Mouse (Mus musculus) spleen, postnatal 14 days (tissue): ENCODE measurements around the gene Dnajc11.

ENCODE experiments used
- DNase-seq, 2 experiments: peaks; one replicate each; pipeline ENCODE4 v3.0.0; 2021 to 2022; ENCODE audit warnings: low spot score in 2 of 2

The Dnajc11 gene

GRCm38 (mm10) chr4:152009076-152010051 is 75.9 kb downstream of the Dnajc11 start:
- DNase-seq = peak in 1 of 2 experiments; percentile 40

- no peak for DNase-seq
Observed at GRCm38 (mm10) chr4:152010091-152010706, 76.7 kb downstream of the Dnajc11 start.

GRCm38 (mm10) chr4:152010707-152011134 is 77.2 kb downstream of the Dnajc11 start:
- no peak for DNase-seq

- no peak for DNase-seq
Observed at GRCm38 (mm10) chr4:152011171-152011760, 77.8 kb downstream of the Dnajc11 start.

GRCm38 (mm10) chr4:152012109-152012508 is 78.6 kb downstream of the Dnajc11 start:
- DNase-seq = no peak

- DNase-seq = no peak
Observed at GRCm38 (mm10) chr4:152013036-152013813, 79.7 kb downstream of the Dnajc11 start.

- no peak for DNase-seq
Observed at GRCm38 (mm10) chr4:152019073-152019472, 85.6 kb downstream of the Dnajc11 start.

- DNase-seq = no peak
Observed at GRCm38 (mm10) chr4:152020024-152020423, 86.5 kb downstream of the Dnajc11 start.

- DNase-seq = no peak
Observed at GRCm38 (mm10) chr4:152021568-152022097, 88.1 kb downstream of the Dnajc11 start.

GRCm38 (mm10) chr4:152022506-152022905 is 89.0 kb downstream of the Dnajc11 start:
- no peak for DNase-seq

GRCm38 (mm10) chr4:152024525-152024924 is 91.0 kb downstream of the Dnajc11 start:
- no peak for DNase-seq

GRCm38 (mm10) chr4:152026751-152027508 is 93.4 kb downstream of the Dnajc11 start:
- DNase-seq = no peak

GRCm38 (mm10) chr4:152027524-152027923 is 94.0 kb downstream of the Dnajc11 start, which contains the start of gene Zbtb48:
Gene Zbtb48, minus strand, starts transcription at chr4:152027671.
- peak; percentile 86 to 92 for DNase-seq

GRCm38 (mm10) chr4:152028456-152028855 is 95.0 kb downstream of the Dnajc11 start:
- no peak for DNase-seq

- no peak for DNase-seq
Observed at GRCm38 (mm10) chr4:152029087-152029486, 95.6 kb downstream of the Dnajc11 start.

- DNase-seq = no peak
Observed at GRCm38 (mm10) chr4:152029997-152030396, 96.5 kb downstream of the Dnajc11 start.
